Mouse (Mus musculus) heart, embryonic 16.5 days (tissue): ENCODE data around the gene Cdkal1. TPM values are rescaled to one million over a fixed set of nuclear protein-coding genes. Genes with fewer than 3 reads are reported as not detected.

Experiments used
- ATAC-seq: fragments of 200-750 bp; cut with Nextera tagmentation; replicated peaks from 2 replicates; pipeline ENCODE4 v1.8.0; 2017; ENCODE audit warnings: moderate number of reproducible peaks; ENCODE audit not compliant: insufficient read depth, low FRiP score; ENCODE audit errors: extremely low read depth
- H3K27ac ChIP-seq: fragments of 300-500 bp; sonication (generic); 2 replicates; pipeline ENCODE4 v1.5.1; 2014; ENCODE audit warnings: mild to moderate bottlenecking, low read length, control low read depth, moderate library complexity
- H3K27me3 ChIP-seq: fragments of 300-500 bp; sonication (generic); 2 replicates; pipeline ENCODE4 v1.6.1; 2014; ENCODE audit warnings: low read length, mixed read lengths; ENCODE audit not compliant: control insufficient read depth, insufficient read depth
- H3K36me3 ChIP-seq: fragments of 300-500 bp; sonication (generic); 2 replicates; pipeline ENCODE4 v1.6.1; 2014; ENCODE audit not compliant: control insufficient read depth, insufficient read depth
- H3K4me1 ChIP-seq: fragments of 300-500 bp; sonication (generic); 2 replicates; pipeline ENCODE4 v1.6.1; 2014; ENCODE audit warnings: low read length, mixed read lengths; ENCODE audit not compliant: control insufficient read depth, insufficient read depth
- H3K4me2 ChIP-seq: fragments of 300-500 bp; sonication (generic); 2 replicates; pipeline ENCODE4 v1.6.1; 2014; ENCODE audit warnings: low read depth, mild to moderate bottlenecking, control low read depth, low read length
- H3K4me3 ChIP-seq: fragments of 300-500 bp; sonication (generic); 2 replicates; pipeline ENCODE4 v1.5.1; 2014; ENCODE audit warnings: mild to moderate bottlenecking, control low read depth, low read length
- H3K9ac ChIP-seq: fragments of 300-500 bp; sonication (generic); 2 replicates; pipeline ENCODE4 v1.6.1; 2014; ENCODE audit warnings: low read length, control low read depth
- H3K9me3 ChIP-seq: fragments of 300-500 bp; sonication (generic); replicated peaks from 2 replicates; pipeline ENCODE4 v1.6.1; 2016; ENCODE audit warnings: low read length; ENCODE audit not compliant: control insufficient read depth
- WGBS: fragments of 180-500 bp; shearing (Covaris S2); extraction: QIAGEN DNeasy Blood & Tissue Kit; methylation state at CpG from one replicate; pipeline ENCODE4 v1.1.7; 2014; 5-methylcytosine and 5-hydroxymethylcytosine counted together
- polyA plus RNA-seq: library from polyadenylated mRNA; unstranded; fragments of >200 nt; fragmentation: Nextera tagmentation; extraction: Ambion mirVana; gene quantifications from 2 replicates; pipeline ENCODE4 v1.2.1, GENCODE M21; 2015

Cdkal1 gene
- polyA plus RNA-seq, 1 experiment from 2014 or later = 27.2 TPM

DNA sequence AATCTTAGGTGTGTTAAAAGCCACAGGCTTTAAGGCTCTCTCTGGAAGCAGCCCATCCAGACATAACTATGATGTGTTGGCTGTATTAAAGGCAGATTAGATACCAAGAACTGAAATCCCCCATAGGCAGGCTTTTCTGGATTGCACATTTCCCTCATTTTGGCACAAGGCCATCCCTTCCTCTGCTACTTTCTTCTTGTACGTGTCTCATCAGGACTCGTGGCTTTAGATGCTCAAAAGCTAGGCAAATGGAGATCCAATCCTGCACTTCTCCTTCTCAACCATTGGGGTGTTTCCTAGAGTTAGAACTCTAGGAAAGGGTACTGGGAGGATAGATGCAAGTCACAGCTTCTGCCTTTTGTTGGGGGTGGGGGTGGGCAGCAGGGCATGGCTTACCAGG lies 535.1 kb downstream of the Cdkal1 start:
- H3K9ac ChIP-seq = no peak overlapping the region
- H3K4me2 ChIP-seq = no peak overlapping the region
- no peak overlapping the region for H3K4me3 ChIP-seq
- no peak for ATAC-seq
- no peak overlapping the region for H3K27ac ChIP-seq
- H3K36me3 ChIP-seq = no peaks in the 10 kb centered on the region
- no peaks in the 10 kb centered on the region for H3K27me3 ChIP-seq
- H3K9me3 ChIP-seq = no peaks in the 10 kb centered on the region
- no peaks in the 10 kb centered on the region for H3K4me1 ChIP-seq
- 24% methylated on average over 2 of the region's 2 CpGs for WGBS

DNA sequence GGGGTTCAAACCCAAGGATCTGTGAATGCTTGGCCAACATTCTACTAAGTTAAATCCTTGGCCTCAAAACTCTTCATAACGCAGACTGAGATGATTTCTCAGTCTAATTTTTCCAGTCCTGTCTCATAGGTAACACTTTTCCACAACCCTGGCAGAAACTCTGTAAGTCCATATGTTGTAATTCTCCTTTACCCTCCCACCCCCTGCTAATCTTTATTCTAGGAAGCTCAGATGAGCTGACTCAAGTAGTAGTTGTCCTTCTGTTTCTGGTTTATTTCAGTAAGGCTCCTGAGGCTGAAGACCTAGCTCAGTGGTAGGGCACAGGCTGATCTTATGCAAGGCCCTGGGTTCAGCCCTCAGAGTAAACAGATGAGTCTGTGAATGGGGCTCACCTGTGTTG lies 537.8 kb downstream of the Cdkal1 start:
- no peaks in the 10 kb centered on the region for H3K9me3 ChIP-seq
- H3K36me3 ChIP-seq = no peaks in the 10 kb centered on the region
- H3K4me3 ChIP-seq = no peak overlapping the region
- no peaks in the 10 kb centered on the region; the same call in 1 of the 2 replicates for H3K4me1 ChIP-seq
- 93% methylated on average over 1 of the region's 1 CpGs for WGBS
- no peak overlapping the region for H3K27ac ChIP-seq
- H3K27me3 ChIP-seq = no peaks in the 10 kb centered on the region
- ATAC-seq = no peak
- no peak overlapping the region for H3K4me2 ChIP-seq
- no peak overlapping the region for H3K9ac ChIP-seq

- H3K4me2 ChIP-seq = no peak overlapping the region
- no peaks in the 10 kb centered on the region for H3K36me3 ChIP-seq
- no peak overlapping the region for H3K27ac ChIP-seq
- no peaks in the 10 kb centered on the region for H3K9me3 ChIP-seq
- 91% methylated on average over 5 of the region's 5 CpGs for WGBS
- H3K4me3 ChIP-seq = no peak overlapping the region
- H3K4me1 ChIP-seq = no peaks in the 10 kb centered on the region; the same call in 1 of the 2 replicates
- no peaks in the 10 kb centered on the region for H3K27me3 ChIP-seq
- no peak overlapping the region for H3K9ac ChIP-seq
- ATAC-seq = no peak
Measured at GRCm38 (mm10) chr13:29316271-29316670, 539.2 kb downstream of the Cdkal1 start.

GRCm38 (mm10) chr13:29312026-29312425 lies 543.4 kb downstream of the Cdkal1 start:
- no peak overlapping the region for H3K4me2 ChIP-seq
- H3K4me1 ChIP-seq = peaks cover 4% of the 10 kb centered on the region
- no peaks in the 10 kb centered on the region for H3K27me3 ChIP-seq
- no peak overlapping the region for H3K9ac ChIP-seq
- H3K36me3 ChIP-seq = no peaks in the 10 kb centered on the region
- H3K9me3 ChIP-seq = no peaks in the 10 kb centered on the region
- ATAC-seq = no peak
- WGBS = 70% methylated on average over 2 of the region's 2 CpGs
- no peak overlapping the region for H3K27ac ChIP-seq
- H3K4me3 ChIP-seq = no peak overlapping the region

- no peak overlapping the region for H3K4me3 ChIP-seq
- H3K9ac ChIP-seq = no peak overlapping the region
- no peak for ATAC-seq
- H3K27me3 ChIP-seq = no peaks in the 10 kb centered on the region
- H3K9me3 ChIP-seq = no peaks in the 10 kb centered on the region
- 22% methylated on average over 6 of the region's 6 CpGs for WGBS
- H3K4me2 ChIP-seq = no peak overlapping the region
- H3K36me3 ChIP-seq = no peaks in the 10 kb centered on the region
- peaks cover 4% of the 10 kb centered on the region; the same call in 1 of the 2 replicates for H3K4me1 ChIP-seq
- no peak overlapping the region for H3K27ac ChIP-seq
Measured at GRCm38 (mm10) chr13:29307420-29307819, 548.1 kb downstream of the Cdkal1 start.

DNA sequence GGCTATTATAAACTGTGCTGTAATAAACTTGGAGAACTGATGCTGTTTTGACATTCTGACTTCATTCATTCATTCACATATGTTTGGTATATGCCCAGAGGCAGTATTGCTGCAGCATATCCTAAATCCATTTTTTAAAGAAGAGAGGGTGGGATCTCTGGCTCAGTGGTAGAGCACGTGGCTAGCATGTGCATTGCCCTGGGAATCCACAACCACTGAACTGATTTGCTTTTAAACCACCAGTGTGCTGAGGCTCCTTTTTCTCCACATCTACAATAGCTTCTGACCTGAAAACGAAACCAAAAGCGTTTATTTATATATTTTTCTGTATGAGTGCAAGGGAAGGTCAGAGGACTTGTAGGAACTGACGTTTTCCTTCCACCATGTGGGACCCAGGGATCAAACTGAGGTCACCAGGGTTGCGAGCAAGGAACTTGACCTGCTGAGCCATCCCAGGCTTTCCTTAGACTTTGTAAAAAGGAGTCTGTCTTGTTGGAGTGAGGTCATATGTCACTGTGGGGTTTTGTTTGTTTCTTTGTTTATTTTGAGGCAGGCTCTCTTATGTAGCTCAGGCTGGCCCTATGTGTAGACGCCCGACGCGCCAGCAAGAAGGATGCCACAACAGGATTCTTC lies 562.8 kb downstream of the Cdkal1 start:
- Histone ChIP-seq H3K9ac (no peak overlapping the region), H3K4me3 (no peak overlapping the region), H3K9me3 (no peaks in the 10 kb centered on the region), H3K4me2 (no peak overlapping the region), H3K4me1 (peaks cover 3% of the 10 kb centered on the region; the same call in 1 of the 2 replicates), H3K27ac (no peak overlapping the region), H3K36me3 (no peaks in the 10 kb centered on the region), H3K27me3 (no peaks in the 10 kb centered on the region)
- 85% methylated on average over 9 of the region's 9 CpGs for WGBS
- no peak for ATAC-seq

- H3K27ac ChIP-seq = no peak overlapping the region
- WGBS = 45% methylated on average over 4 of the region's 4 CpGs
Measured at GRCm38 (mm10) chr13:29290569-29290968, 564.9 kb downstream of the Cdkal1 start.

DNA sequence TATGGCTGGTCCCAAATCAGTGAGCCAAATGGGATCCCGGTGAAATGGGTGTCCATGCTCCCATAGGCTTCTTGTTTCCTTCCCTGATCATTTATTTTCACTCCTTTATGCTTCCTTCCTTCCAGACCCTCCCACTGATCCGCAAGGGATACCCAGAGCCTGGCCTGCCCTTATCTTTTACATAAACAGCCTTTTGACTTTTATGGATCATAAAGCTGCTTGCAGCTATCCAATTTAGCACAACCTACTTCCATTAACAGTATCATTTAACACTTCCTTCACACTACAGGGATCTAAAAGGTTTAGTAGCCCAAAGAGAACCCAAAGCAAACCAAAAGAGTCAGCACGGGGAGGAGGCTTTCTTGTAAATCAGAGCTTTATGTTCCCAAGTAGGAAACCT lies 570.4 kb downstream of the Cdkal1 start:
- no peak overlapping the region for H3K9ac ChIP-seq
- 56% methylated on average over 3 of the region's 3 CpGs for WGBS
- H3K9me3 ChIP-seq = no peaks in the 10 kb centered on the region
- no peaks in the 10 kb centered on the region for H3K36me3 ChIP-seq
- ATAC-seq = no peak
- H3K4me3 ChIP-seq = no peak overlapping the region
- H3K27me3 ChIP-seq = no peaks in the 10 kb centered on the region
- H3K4me2 ChIP-seq = no peak overlapping the region
- no peak overlapping the region for H3K27ac ChIP-seq
- peaks cover 16% of the 10 kb centered on the region for H3K4me1 ChIP-seq

More at GRCm38 (mm10) chr13:29290569-29290968, 564.9 kb downstream of the Cdkal1 start:
- no peak overlapping the region for H3K9ac ChIP-seq
- H3K4me3 ChIP-seq = no peak overlapping the region
- H3K4me1 ChIP-seq = no peaks in the 10 kb centered on the region
- no peak overlapping the region for H3K4me2 ChIP-seq
- no peaks in the 10 kb centered on the region for H3K27me3 ChIP-seq
- H3K9me3 ChIP-seq = no peaks in the 10 kb centered on the region
- ATAC-seq = no peak
- H3K36me3 ChIP-seq = no peaks in the 10 kb centered on the region

GRCm38 (mm10) chr13:29281556-29281955 lies 573.9 kb downstream of the Cdkal1 start:
- peak overlapping the region; percentile 30 for H3K4me2 ChIP-seq
- no peak overlapping the region for H3K9ac ChIP-seq
- peak overlapping the region; percentile 95 for H3K27ac ChIP-seq
- no peaks in the 10 kb centered on the region for H3K9me3 ChIP-seq
- H3K27me3 ChIP-seq = no peaks in the 10 kb centered on the region
- ATAC-seq = peak; percentile 95
- H3K4me1 ChIP-seq = peaks cover 23% of the 10 kb centered on the region
- WGBS = 12% methylated on average over 6 of the region's 6 CpGs
- no peak overlapping the region for H3K4me3 ChIP-seq
- no peaks in the 10 kb centered on the region for H3K36me3 ChIP-seq
